Mouse (Mus musculus) heart, embryonic 16.5 days (tissue): ENCODE measurements around the gene Lap3. TPM values are rescaled to one million over a fixed set of nuclear protein-coding genes. Genes with fewer than 3 reads are reported as not detected.

Experiments
- ATAC-seq: fragments of 200-750 bp; cut with Nextera tagmentation; replicated peaks from 2 replicates; pipeline ENCODE4 v1.8.0; 2017; ENCODE audit warnings: moderate number of reproducible peaks; ENCODE audit not compliant: insufficient read depth, low FRiP score; ENCODE audit errors: extremely low read depth
- H3K27ac ChIP-seq: fragments of 300-500 bp; sonication (generic); 2 replicates; pipeline ENCODE4 v1.5.1; 2014; ENCODE audit warnings: mild to moderate bottlenecking, low read length, control low read depth, moderate library complexity
- H3K27me3 ChIP-seq: fragments of 300-500 bp; sonication (generic); 2 replicates; pipeline ENCODE4 v1.6.1; 2014; ENCODE audit warnings: low read length, mixed read lengths; ENCODE audit not compliant: control insufficient read depth, insufficient read depth
- H3K36me3 ChIP-seq: fragments of 300-500 bp; sonication (generic); 2 replicates; pipeline ENCODE4 v1.6.1; 2014; ENCODE audit not compliant: control insufficient read depth, insufficient read depth
- H3K4me1 ChIP-seq: fragments of 300-500 bp; sonication (generic); 2 replicates; pipeline ENCODE4 v1.6.1; 2014; ENCODE audit warnings: low read length, mixed read lengths; ENCODE audit not compliant: control insufficient read depth, insufficient read depth
- H3K4me2 ChIP-seq: fragments of 300-500 bp; sonication (generic); 2 replicates; pipeline ENCODE4 v1.6.1; 2014; ENCODE audit warnings: low read depth, mild to moderate bottlenecking, control low read depth, low read length
- H3K4me3 ChIP-seq: fragments of 300-500 bp; sonication (generic); 2 replicates; pipeline ENCODE4 v1.5.1; 2014; ENCODE audit warnings: mild to moderate bottlenecking, control low read depth, low read length
- H3K9ac ChIP-seq: fragments of 300-500 bp; sonication (generic); 2 replicates; pipeline ENCODE4 v1.6.1; 2014; ENCODE audit warnings: low read length, control low read depth
- H3K9me3 ChIP-seq: fragments of 300-500 bp; sonication (generic); replicated peaks from 2 replicates; pipeline ENCODE4 v1.6.1; 2016; ENCODE audit warnings: low read length; ENCODE audit not compliant: control insufficient read depth
- WGBS: fragments of 180-500 bp; shearing (Covaris S2); extraction: QIAGEN DNeasy Blood & Tissue Kit; methylation state at CpG from one replicate; pipeline ENCODE4 v1.1.7; 2014; 5-methylcytosine and 5-hydroxymethylcytosine counted together
- polyA plus RNA-seq: library from polyadenylated mRNA; unstranded; fragments of >200 nt; fragmentation: Nextera tagmentation; extraction: Ambion mirVana; gene quantifications from 2 replicates; pipeline ENCODE4 v1.2.1, GENCODE M21; 2015

The Lap3 gene
- polyA plus RNA-seq, 1 experiment from 2014 or later = 76.4 TPM

GRCm38 (mm10) chr5:45473521-45473920 lies 19.7 kb upstream of the Lap3 start:
- Histone ChIP-seq H3K27me3 (peaks cover 3% of the 10 kb centered on the region; the same call in 1 of the 2 replicates), H3K4me1 (no peaks in the 10 kb centered on the region), H3K36me3 (no peaks in the 10 kb centered on the region), H3K4me2 (no peak overlapping the region), H3K27ac (no peak overlapping the region), H3K9ac (no peak overlapping the region), H3K9me3 (no peaks in the 10 kb centered on the region), H3K4me3 (no peak overlapping the region)
- no peak for ATAC-seq
- 88% methylated on average over 1 of the region's 1 CpGs for WGBS

DNA sequence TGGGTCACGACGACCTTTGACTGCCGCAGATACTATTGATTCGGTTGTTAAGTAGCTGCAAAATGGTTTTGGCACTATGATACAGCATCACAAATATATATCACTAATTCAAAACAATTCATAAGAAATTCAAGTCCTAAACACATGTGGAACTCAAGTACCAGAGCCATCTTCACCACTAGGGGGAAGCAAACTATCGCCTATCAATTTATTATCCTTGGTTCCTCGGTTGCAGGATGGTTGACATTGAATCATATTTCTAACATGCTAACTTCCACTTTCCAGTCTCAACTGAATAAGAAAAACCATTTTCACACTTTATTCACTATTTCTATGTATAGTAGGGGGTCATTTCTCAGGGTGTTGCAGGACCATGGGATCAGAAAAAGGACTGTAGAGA lies 19.0 kb upstream of the Lap3 start:
- no peak overlapping the region for H3K4me2 ChIP-seq
- no peak overlapping the region for H3K4me3 ChIP-seq
- WGBS = 20% methylated on average over 6 of the region's 6 CpGs
- H3K27me3 ChIP-seq = peaks cover 3% of the 10 kb centered on the region; the same call in 1 of the 2 replicates
- H3K36me3 ChIP-seq = no peaks in the 10 kb centered on the region
- no peak for ATAC-seq
- H3K4me1 ChIP-seq = no peaks in the 10 kb centered on the region
- no peaks in the 10 kb centered on the region for H3K9me3 ChIP-seq
- no peak overlapping the region for H3K9ac ChIP-seq
- no peak overlapping the region for H3K27ac ChIP-seq

- Histone ChIP-seq H3K9ac (no peak overlapping the region), H3K9me3 (no peaks in the 10 kb centered on the region), H3K27me3 (peaks cover 3% of the 10 kb centered on the region; the same call in 1 of the 2 replicates), H3K4me1 (no peaks in the 10 kb centered on the region), H3K4me2 (no peak overlapping the region), H3K36me3 (no peaks in the 10 kb centered on the region), H3K4me3 (no peak overlapping the region), H3K27ac (no peak overlapping the region)
- no peak for ATAC-seq
- 56% methylated on average over 4 of the region's 4 CpGs for WGBS
Measured at GRCm38 (mm10) chr5:45474758-45475157, 18.4 kb upstream of the Lap3 start.

DNA sequence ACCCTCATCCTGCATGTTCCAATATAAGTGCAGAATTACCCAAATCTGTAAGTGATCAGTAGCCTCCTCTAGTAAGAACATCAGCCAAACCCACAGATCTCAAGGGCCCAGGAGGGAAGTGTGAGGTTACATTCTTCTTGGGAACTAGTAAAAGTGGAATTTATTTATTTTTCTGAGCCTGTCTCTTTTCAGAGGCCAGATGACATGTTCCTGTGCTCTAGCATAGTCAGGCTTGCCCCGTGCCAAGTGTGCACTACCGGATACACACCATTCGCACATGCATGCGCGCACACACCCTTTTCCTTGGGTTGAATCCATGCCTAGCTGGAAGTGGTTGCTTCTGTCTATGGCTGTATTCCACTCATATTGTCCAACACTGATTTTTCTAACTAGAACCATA lies 17.4 kb upstream of the Lap3 start:
- no peak overlapping the region for H3K4me2 ChIP-seq
- no peak overlapping the region for H3K9ac ChIP-seq
- H3K36me3 ChIP-seq = no peaks in the 10 kb centered on the region
- no peak overlapping the region for H3K27ac ChIP-seq
- H3K27me3 ChIP-seq = peaks cover 3% of the 10 kb centered on the region; the same call in 1 of the 2 replicates
- WGBS = 81% methylated on average over 5 of the region's 5 CpGs
- ATAC-seq = no peak
- H3K4me1 ChIP-seq = no peaks in the 10 kb centered on the region
- H3K4me3 ChIP-seq = no peak overlapping the region
- H3K9me3 ChIP-seq = no peaks in the 10 kb centered on the region

DNA sequence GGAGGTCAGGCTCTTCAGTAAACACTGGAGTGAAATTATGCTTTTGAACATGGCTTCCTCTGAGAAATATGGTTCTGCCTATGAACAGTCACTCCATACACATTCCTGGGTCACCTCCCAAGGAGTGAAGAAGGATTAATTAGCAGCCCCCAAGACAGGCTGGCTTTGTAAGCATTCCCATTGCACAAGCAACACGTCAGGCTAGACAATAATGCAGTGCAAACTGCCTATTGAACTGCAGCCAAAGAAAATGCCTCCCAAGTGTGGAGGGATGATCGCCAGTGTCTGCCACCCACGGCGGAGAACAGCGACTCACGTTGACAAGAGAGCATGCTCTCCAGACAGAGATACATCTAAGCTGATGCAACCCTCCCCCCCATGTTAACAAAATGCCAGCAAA lies 16.9 kb upstream of the Lap3 start:
- H3K27me3 ChIP-seq = peaks cover 3% of the 10 kb centered on the region; the same call in 1 of the 2 replicates
- no peak overlapping the region for H3K9ac ChIP-seq
- no peaks in the 10 kb centered on the region for H3K4me1 ChIP-seq
- H3K9me3 ChIP-seq = no peaks in the 10 kb centered on the region
- ATAC-seq = no peak
- H3K4me2 ChIP-seq = no peak overlapping the region
- no peak overlapping the region for H3K4me3 ChIP-seq
- no peak overlapping the region for H3K27ac ChIP-seq
- H3K36me3 ChIP-seq = no peaks in the 10 kb centered on the region
- 26% methylated on average over 6 of the region's 6 CpGs for WGBS

DNA sequence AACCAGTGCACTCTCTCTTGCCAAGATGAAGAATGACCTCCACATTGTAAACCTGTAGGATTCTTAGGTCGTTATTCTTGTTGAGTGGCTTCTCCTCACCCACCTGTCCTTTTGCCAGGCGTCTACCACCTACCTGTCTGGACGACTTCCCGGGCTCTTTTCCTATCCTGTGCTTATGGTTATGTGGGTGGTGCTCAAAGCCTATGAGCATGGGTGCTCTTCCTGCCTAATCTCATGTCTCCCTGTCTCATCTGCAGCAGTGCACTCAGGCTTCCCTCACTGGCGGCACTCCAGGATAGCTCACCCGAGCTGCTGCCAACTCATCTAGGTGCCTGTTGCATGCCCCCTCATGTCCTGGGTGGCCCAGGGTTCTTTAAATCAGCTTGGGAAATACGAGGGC lies 15.6 kb upstream of the Lap3 start:
- 70% methylated on average over 7 of the region's 7 CpGs for WGBS
- no peak overlapping the region for H3K4me3 ChIP-seq
- no peak overlapping the region for H3K27ac ChIP-seq
- no peaks in the 10 kb centered on the region for H3K4me1 ChIP-seq
- H3K9me3 ChIP-seq = no peaks in the 10 kb centered on the region
- ATAC-seq = no peak
- H3K9ac ChIP-seq = no peak overlapping the region
- H3K36me3 ChIP-seq = no peaks in the 10 kb centered on the region
- no peak overlapping the region for H3K4me2 ChIP-seq
- H3K27me3 ChIP-seq = peaks cover 3% of the 10 kb centered on the region; the same call in 1 of the 2 replicates

DNA sequence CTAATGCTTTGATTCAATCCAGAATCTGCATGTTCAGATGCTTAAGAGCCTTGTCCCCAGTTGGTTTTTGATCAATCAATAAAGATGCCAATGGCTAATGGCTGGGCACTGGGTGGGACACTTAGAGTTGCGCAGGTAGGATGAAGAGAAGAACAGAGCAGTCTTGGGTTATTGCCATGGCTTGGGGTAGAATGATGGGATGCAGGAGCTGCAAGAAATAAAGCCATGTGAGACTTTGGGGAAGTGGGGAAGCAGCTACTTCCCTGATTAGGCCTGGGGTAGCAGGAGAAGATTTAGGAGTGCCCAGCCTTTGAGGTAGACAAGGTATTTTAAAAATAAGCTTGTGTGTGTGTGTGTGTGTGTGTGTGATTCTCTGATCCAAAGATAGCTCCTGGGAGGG lies 13.1 kb upstream of the Lap3 start:
- Histone ChIP-seq H3K27me3 (no peaks in the 10 kb centered on the region), H3K9ac (no peak overlapping the region), H3K9me3 (no peaks in the 10 kb centered on the region), H3K4me1 (no peaks in the 10 kb centered on the region), H3K36me3 (no peaks in the 10 kb centered on the region), H3K4me2 (no peak overlapping the region), H3K27ac (no peak overlapping the region), H3K4me3 (no peak overlapping the region)
- no peak for ATAC-seq
- WGBS = 85% methylated on average over 1 of the region's 1 CpGs

DNA sequence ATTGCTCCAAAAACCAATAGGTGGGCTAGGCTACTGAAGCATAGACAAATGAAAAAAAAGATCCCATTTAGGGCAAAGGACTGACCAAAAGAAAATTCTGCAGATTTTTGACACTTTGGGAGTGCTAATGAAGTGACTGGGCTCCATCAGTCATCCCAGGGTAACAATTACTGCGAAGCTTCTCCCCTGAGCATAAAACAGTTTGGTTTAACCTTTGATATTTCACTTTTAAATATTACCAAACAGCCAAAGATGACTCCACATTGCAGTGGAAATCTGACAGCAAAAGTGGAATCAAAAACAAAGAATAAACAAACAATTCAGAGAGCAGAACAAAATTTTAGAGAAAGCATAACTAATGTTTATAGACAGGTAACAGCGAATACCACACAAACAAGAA lies 12.0 kb upstream of the Lap3 start:
- no peaks in the 10 kb centered on the region for H3K9me3 ChIP-seq
- H3K4me3 ChIP-seq = no peak overlapping the region
- no peaks in the 10 kb centered on the region for H3K36me3 ChIP-seq
- H3K9ac ChIP-seq = no peak overlapping the region
- WGBS = 86% methylated on average over 2 of the region's 2 CpGs
- no peaks in the 10 kb centered on the region for H3K27me3 ChIP-seq
- H3K27ac ChIP-seq = no peak overlapping the region
- no peak for ATAC-seq
- no peaks in the 10 kb centered on the region for H3K4me1 ChIP-seq
- no peak overlapping the region for H3K4me2 ChIP-seq

- Histone ChIP-seq H3K27me3 (no peaks in the 10 kb centered on the region), H3K4me2 (no peak overlapping the region), H3K4me1 (no peaks in the 10 kb centered on the region), H3K27ac (no peak overlapping the region), H3K36me3 (no peaks in the 10 kb centered on the region), H3K4me3 (no peak overlapping the region), H3K9me3 (no peaks in the 10 kb centered on the region), H3K9ac (no peak overlapping the region)
- 57% methylated on average over 3 of the region's 3 CpGs for WGBS
- ATAC-seq = no peak
Measured at GRCm38 (mm10) chr5:45482607-45483006, 10.6 kb upstream of the Lap3 start.

- H3K4me1 ChIP-seq = no peaks in the 10 kb centered on the region
- ATAC-seq = no peak
- no peaks in the 10 kb centered on the region for H3K36me3 ChIP-seq
- H3K9ac ChIP-seq = no peak overlapping the region
- H3K4me2 ChIP-seq = no peak overlapping the region
- no peak overlapping the region for H3K4me3 ChIP-seq
- H3K27ac ChIP-seq = no peak overlapping the region
- no peaks in the 10 kb centered on the region for H3K9me3 ChIP-seq
- no peaks in the 10 kb centered on the region for H3K27me3 ChIP-seq
- 80% methylated on average over 1 of the region's 1 CpGs for WGBS
Measured at GRCm38 (mm10) chr5:45483654-45484053, 9.5 kb upstream of the Lap3 start.
